Mouse (Mus musculus) bone marrow, adult 2 months (tissue): ENCODE data around the gene Ctns.

Experiments used
- CTCF ChIP-seq: fragments of 200-500 bp; IDR thresholded peaks from 2 replicates; pipeline ENCODE4 v1.5.1; 2011; ENCODE audit warnings: low read length, control low read depth; ENCODE audit not compliant: control insufficient read depth, insufficient read depth
- POLR2A ChIP-seq: fragments of 200-500 bp; IDR thresholded peaks from 2 replicates; pipeline ENCODE4 v1.6.1; 2011; ENCODE audit warnings: low read depth, mild to moderate bottlenecking, control low read depth, low read length, borderline replicate concordance; ENCODE audit not compliant: control insufficient read depth

DNA sequence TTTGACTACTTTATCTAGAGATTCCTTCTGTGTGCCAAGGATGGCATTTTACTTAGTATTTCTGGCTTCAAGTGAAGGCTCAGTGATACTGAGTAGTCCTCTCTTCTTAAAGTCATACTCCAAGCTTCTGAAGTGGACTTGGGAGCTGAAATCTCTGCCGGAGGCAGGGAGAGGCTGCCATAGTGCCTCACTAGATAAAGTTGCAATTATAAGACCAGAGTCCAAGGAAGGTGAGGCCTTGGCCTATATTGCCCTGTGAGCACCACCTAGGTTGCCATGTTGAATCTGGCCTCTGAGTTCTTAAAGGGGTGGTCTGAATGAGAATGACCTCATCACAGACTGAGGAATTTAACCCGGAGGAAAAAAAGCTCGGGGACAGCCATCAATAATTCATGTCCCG lies 43.9 kb upstream of the Ctns start:
- TF ChIP-seq POLR2A (no peak), CTCF (no peak)
